Mouse (Mus musculus) intestine, embryonic 14.5 days (tissue): Measurements from ENCODE around the gene Primpol. TPM values are rescaled to one million over a fixed set of nuclear protein-coding genes. Genes with fewer than 3 reads are reported as not detected.

ENCODE experiments used
- ATAC-seq: fragments of 200-750 bp; cut with Nextera tagmentation; replicated peaks from 2 replicates; pipeline ENCODE4 v1.8.0; 2017; ENCODE audit warnings: low read depth, moderate number of reproducible peaks, moderate TSS enrichment, moderate library complexity; ENCODE audit not compliant: low FRiP score, low TSS enrichment
- DNase-seq: peaks from one replicate; pipeline ENCODE4 v3.0.0-alpha.2; 2018; ENCODE audit warnings: low spot score
- H3K27ac ChIP-seq: fragments of 300-500 bp; sonication (generic); 2 replicates; pipeline ENCODE4 v1.5.1; 2014; ENCODE audit warnings: low read depth, mild to moderate bottlenecking, control low read depth
- H3K27me3 ChIP-seq: fragments of 300-500 bp; sonication (generic); replicated peaks from 2 replicates; pipeline ENCODE4 v1.6.1; 2014; ENCODE audit warnings: low read length, control low read depth; ENCODE audit not compliant: control insufficient read depth, insufficient read depth
- H3K36me3 ChIP-seq: fragments of 300-500 bp; sonication (generic); 2 replicates; pipeline ENCODE4 v1.6.1; 2014; ENCODE audit warnings: low read length, control low read depth; ENCODE audit not compliant: control insufficient read depth, insufficient read depth
- H3K4me1 ChIP-seq: fragments of 300-500 bp; sonication (generic); replicated peaks from 2 replicates; pipeline ENCODE4 v1.6.1; 2014; ENCODE audit warnings: low read length, control low read depth, mixed read lengths; ENCODE audit not compliant: control insufficient read depth, insufficient read depth
- H3K4me2 ChIP-seq: fragments of 300-500 bp; sonication (generic); 2 replicates; pipeline ENCODE4 v1.6.1; 2014; ENCODE audit warnings: low read length
- H3K4me3 ChIP-seq: fragments of 300-500 bp; sonication (generic); 2 replicates; pipeline ENCODE4 v1.5.1; 2014; ENCODE audit warnings: low read depth, low read length, control low read depth, mixed read lengths
- H3K9ac ChIP-seq: fragments of 300-500 bp; sonication (generic); 2 replicates; pipeline ENCODE4 v1.6.1; 2014; ENCODE audit warnings: mild to moderate bottlenecking, low read length
- H3K9me3 ChIP-seq: fragments of 300-500 bp; sonication (generic); 2 replicates; pipeline ENCODE4 v1.6.1; 2016; ENCODE audit warnings: low read length, control low read depth; ENCODE audit not compliant: control insufficient read depth
- WGBS: fragments of 180-500 bp; shearing (Covaris S2); extraction: QIAGEN DNeasy Blood & Tissue Kit; methylation state at CpG from one replicate; pipeline ENCODE4 v1.1.7; 2014; 5-methylcytosine and 5-hydroxymethylcytosine counted together
- polyA plus RNA-seq: library from polyadenylated mRNA; unstranded; fragments of >200 nt; fragmentation: Nextera tagmentation; extraction: Ambion mirVana; gene quantifications from 2 replicates; pipeline ENCODE4 v1.2.1, GENCODE M21; 2014

The Primpol gene
- polyA plus RNA-seq, 1 experiment from 2014 or later = 16.0 TPM

DNA sequence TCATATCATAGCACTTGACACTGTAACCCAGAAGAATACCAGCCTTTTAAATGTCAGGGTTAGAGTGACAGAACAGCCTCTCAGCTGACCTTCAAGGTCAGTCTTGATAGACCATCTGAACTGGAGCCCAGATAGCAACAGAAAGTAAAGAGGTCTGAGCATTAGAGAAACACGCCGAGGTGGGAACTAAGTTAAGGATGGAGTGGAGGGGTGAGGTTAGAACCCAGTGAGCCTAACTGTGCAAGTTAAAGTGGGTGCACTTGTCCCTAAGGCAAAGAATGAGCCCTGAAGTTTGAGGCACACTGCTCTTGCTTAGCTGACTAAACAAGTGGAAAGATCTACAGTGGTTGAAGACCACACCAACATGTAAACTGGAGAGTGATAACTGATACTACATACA is 18.9 kb downstream of the Primpol start:
- Histone ChIP-seq H3K4me3 (no peak overlapping the region), H3K27me3 (no peaks in the 10 kb centered on the region), H3K36me3 (peaks cover 16% of the 10 kb centered on the region), H3K9me3 (no peaks in the 10 kb centered on the region), H3K27ac (no peak overlapping the region), H3K4me1 (no peaks in the 10 kb centered on the region), H3K4me2 (no peak overlapping the region), H3K9ac (no peak overlapping the region)
- 87% methylated on average over 2 of the region's 2 CpGs for WGBS
- no peak for ATAC-seq
- no peak for DNase-seq

DNA sequence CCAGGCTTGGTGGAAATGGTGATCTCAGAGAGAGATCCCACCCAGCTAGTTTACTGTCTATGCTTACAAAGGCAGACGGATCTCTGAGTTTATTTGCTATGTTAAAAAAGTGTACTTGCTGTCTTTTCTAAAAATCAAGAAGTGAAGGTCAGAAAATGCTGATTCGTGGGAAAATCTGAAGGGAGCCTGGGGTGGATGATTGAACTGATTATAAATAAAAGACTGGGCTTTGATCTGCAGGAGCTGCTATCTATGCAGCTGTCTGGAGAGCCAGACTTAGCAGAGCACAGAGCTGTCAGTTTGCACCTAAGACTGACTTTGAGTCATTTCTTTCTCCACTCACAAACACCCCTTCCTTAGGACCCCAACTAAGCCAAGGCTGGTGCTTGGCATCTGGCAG is 19.6 kb downstream of the Primpol start:
- Histone ChIP-seq H3K4me3 (no peak overlapping the region), H3K4me2 (no peak overlapping the region), H3K36me3 (peaks cover 12% of the 10 kb centered on the region), H3K27me3 (no peaks in the 10 kb centered on the region), H3K9ac (no peak overlapping the region), H3K27ac (no peak overlapping the region), H3K9me3 (no peaks in the 10 kb centered on the region), H3K4me1 (no peaks in the 10 kb centered on the region)
- WGBS = 60% methylated on average over 2 of the region's 2 CpGs
- ATAC-seq (no peak), DNase-seq (no peak)

DNA sequence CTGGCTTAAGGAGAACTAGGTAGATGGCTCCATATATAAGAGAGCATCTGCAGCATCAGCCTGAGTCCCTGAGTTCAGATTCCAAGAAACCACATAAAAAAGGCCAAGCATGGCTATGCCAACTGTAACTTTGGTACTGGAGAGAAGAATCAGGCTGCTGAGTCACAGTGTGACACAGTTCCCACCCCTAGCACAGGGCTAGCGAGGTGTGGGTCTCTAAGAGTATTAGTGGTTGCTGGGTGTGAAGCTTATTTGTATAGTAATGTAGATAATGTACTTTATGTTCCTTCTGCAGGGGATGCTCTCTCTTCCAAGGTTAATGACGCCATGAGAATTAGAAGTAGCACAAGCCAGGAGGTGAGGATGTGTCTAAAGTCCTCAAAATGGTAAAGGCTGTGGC is 20.5 kb downstream of the Primpol start:
- peaks cover 12% of the 10 kb centered on the region for H3K36me3 ChIP-seq
- H3K9ac ChIP-seq = no peak overlapping the region
- no peak overlapping the region for H3K4me2 ChIP-seq
- H3K9me3 ChIP-seq = no peaks in the 10 kb centered on the region
- H3K27me3 ChIP-seq = no peaks in the 10 kb centered on the region
- H3K4me1 ChIP-seq = no peaks in the 10 kb centered on the region
- WGBS = 78% methylated on average over 2 of the region's 2 CpGs
- DNase-seq (no peak), ATAC-seq (no peak)
- H3K4me3 ChIP-seq = no peak overlapping the region
- H3K27ac ChIP-seq = no peak overlapping the region

DNA sequence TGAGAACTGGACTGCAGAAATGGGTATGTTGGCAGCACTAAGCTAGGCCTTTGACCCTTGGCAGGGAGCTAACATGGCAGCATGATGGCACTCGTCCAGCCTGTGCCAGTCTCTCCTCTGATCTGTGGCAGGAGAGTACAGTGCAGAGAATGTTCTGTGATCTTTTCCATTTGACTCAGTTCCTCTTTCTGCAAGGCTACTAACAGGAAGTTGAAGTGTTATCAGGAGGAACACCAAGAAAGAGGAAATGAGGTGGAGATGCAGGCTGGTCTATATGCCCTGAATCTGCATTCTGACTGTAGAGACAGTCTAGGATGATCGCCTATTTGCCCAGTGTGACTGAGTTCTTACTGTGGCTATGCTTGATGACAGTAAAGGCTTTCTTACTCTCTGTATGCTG is 21.4 kb downstream of the Primpol start:
- Histone ChIP-seq H3K27ac (no peak overlapping the region), H3K4me2 (no peak overlapping the region), H3K27me3 (no peaks in the 10 kb centered on the region), H3K4me1 (no peaks in the 10 kb centered on the region), H3K9ac (no peak overlapping the region), H3K36me3 (peaks cover 12% of the 10 kb centered on the region), H3K9me3 (no peaks in the 10 kb centered on the region), H3K4me3 (no peak overlapping the region)
- 94% methylated on average over 2 of the region's 2 CpGs for WGBS
- ATAC-seq (no peak), DNase-seq (no peak)

DNA sequence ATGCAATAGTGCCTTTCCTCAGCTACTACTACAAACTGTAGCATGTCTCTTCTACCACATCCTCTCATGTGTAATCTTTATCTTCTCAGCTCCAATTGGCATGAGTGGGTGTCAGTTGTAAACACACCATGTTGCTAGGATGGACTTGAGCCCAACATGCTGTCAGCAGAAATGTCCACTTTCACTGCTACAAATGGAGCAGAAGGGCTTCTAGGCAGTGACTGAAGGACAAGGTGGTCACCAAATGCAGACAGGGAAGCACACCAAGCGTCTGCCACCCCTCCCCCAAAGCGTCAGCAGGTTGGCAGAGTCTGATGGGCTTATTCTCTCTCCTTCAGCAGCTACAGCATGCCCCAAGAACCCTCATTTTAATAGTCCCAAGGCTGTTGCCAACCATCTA is 23.2 kb downstream of the Primpol start:
- WGBS = 84% methylated on average over 2 of the region's 2 CpGs

DNA sequence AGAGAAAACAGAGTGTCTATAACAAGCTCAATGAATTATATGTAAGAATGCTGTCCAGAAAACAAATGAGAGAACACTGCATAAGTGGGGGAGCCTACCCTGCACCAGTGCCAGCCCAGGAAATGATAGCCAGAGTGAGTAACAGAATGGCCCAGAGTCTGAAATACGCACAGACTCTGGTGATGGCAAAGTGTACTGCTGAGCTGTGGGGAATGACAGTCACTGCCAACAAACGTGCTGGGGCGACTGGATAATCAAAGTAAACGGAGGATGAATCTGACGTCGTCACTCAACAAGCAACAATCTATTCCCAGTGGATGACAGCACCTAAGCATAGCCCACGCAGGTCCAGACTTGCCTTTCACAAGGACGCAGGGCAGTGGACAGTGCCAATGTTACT is 23.9 kb downstream of the Primpol start:
- no peak for ATAC-seq
- H3K27ac ChIP-seq = no peak overlapping the region
- no peak overlapping the region for H3K9ac ChIP-seq
- DNase-seq = no peak
- 78% methylated on average over 8 of the region's 8 CpGs for WGBS
- H3K4me1 ChIP-seq = no peaks in the 10 kb centered on the region
- H3K4me3 ChIP-seq = no peak overlapping the region
- no peak overlapping the region for H3K4me2 ChIP-seq
- no peaks in the 10 kb centered on the region for H3K9me3 ChIP-seq
- H3K27me3 ChIP-seq = no peaks in the 10 kb centered on the region
- peaks cover 9% of the 10 kb centered on the region for H3K36me3 ChIP-seq

More for the DNA sequence above, 23.2 kb downstream of the Primpol start:
- ATAC-seq (no peak), DNase-seq (no peak)
- Histone ChIP-seq H3K9ac (no peak overlapping the region), H3K4me3 (no peak overlapping the region), H3K27ac (no peak overlapping the region), H3K4me1 (no peaks in the 10 kb centered on the region), H3K36me3 (peaks cover 10% of the 10 kb centered on the region), H3K27me3 (no peaks in the 10 kb centered on the region), H3K9me3 (no peaks in the 10 kb centered on the region), H3K4me2 (no peak overlapping the region)

DNA sequence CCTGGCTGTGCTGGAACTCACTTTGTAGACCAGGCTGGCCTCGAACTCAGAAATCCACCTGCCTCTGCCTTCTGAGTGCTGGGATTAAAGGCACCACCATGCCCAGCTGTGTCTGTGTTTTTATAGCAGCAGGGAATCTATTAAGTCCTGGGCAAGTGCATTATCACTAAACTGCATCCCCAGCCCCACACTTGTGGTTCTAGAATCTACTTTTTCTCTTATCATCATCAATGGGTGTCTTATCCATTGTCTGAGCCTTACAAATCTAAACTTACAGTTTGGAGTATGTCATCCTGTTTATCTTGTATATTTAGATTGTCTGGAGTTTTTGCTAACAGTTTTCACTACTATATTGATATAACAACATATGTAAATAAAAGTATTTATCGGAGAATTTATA is 28.3 kb downstream of the Primpol start:
- DNase-seq (no peak), ATAC-seq (no peak)
- H3K4me1 ChIP-seq = no peaks in the 10 kb centered on the region
- no peak overlapping the region for H3K9ac ChIP-seq
- H3K36me3 ChIP-seq = peaks cover 7% of the 10 kb centered on the region; the same call in 1 of the 2 replicates
- no peaks in the 10 kb centered on the region for H3K27me3 ChIP-seq
- H3K9me3 ChIP-seq = no peaks in the 10 kb centered on the region
- 91% methylated on average over 2 of the region's 2 CpGs for WGBS
- H3K27ac ChIP-seq = no peak overlapping the region
- H3K4me3 ChIP-seq = no peak overlapping the region
- no peak overlapping the region for H3K4me2 ChIP-seq

DNA sequence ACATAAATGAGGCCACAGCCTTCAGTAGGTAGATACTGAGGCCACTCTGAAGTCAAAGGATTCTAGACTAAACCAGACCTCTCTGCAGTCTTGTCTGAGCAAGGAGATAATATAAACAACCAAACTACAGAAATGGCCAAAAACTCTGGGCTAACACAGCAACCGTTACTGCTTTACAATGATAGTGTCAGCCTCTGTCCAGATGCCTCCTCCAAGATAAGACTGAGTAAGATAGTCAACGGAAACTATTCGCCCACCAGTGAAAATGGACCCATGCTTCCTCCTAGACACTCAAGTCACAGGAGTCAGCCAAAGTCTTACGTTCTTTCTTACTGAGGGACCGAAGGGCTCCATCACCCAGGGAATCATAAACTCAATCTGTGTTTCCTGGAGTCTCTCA is 29.1 kb downstream of the Primpol start:
- no peaks in the 10 kb centered on the region for H3K27me3 ChIP-seq
- H3K4me2 ChIP-seq = no peak overlapping the region
- H3K9ac ChIP-seq = no peak overlapping the region
- no peak for ATAC-seq
- H3K9me3 ChIP-seq = no peaks in the 10 kb centered on the region
- DNase-seq = peak; percentile 24
- peaks cover 7% of the 10 kb centered on the region; the same call in 1 of the 2 replicates for H3K36me3 ChIP-seq
- no peaks in the 10 kb centered on the region for H3K4me1 ChIP-seq
- H3K27ac ChIP-seq = no peak overlapping the region
- WGBS = 76% methylated on average over 5 of the region's 5 CpGs
- H3K4me3 ChIP-seq = no peak overlapping the region

DNA sequence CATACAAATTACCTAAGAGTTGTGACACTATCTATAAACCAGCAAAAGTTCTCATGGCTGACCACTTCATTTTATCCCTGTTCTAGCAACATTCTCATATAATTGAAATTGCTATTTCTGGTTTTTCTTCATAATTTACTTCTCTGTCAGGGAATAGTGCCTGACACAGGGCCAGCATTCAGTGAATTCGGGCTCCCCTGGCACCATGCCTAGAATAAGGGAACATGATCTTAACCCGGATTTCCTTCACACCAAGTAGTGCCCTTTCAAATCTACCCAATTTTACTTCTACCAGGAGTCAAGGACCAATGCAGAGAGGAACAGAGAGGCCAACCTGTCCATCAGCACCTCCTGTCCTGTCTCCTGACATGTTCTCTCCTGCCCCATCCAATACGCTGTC is 31.4 kb downstream of the Primpol start:
- ATAC-seq (no peak), DNase-seq (peak; percentile 23)

More for the DNA sequence above, 31.4 kb downstream of the Primpol start:
- Histone ChIP-seq H3K36me3 (peaks cover 16% of the 10 kb centered on the region; the same call in 1 of the 2 replicates), H3K4me3 (no peak overlapping the region), H3K4me2 (no peak overlapping the region), H3K27ac (no peak overlapping the region), H3K27me3 (no peaks in the 10 kb centered on the region), H3K4me1 (no peaks in the 10 kb centered on the region), H3K9ac (no peak overlapping the region), H3K9me3 (no peaks in the 10 kb centered on the region)
- 81% methylated on average over 3 of the region's 3 CpGs for WGBS
